Mouse (Mus musculus) midbrain, embryonic 16.5 days (tissue): ENCODE measurements at regions not wholly inside any gene's neighbourhood (a gene's known extent, or its start where the extent isn't known, plus 50 kb on each side); places are given as distances from the start of the nearest gene placed in this dataset.

Source experiments
- ATAC-seq: fragments of 200-750 bp; cut with Nextera tagmentation; 2 replicates; pipeline ENCODE4 v1.8.0; 2017; ENCODE audit warnings: moderate TSS enrichment
- H3K27ac ChIP-seq: fragments of 300-500 bp; sonication (generic); 2 replicates; pipeline ENCODE4 v1.5.1; 2014; ENCODE audit warnings: mild to moderate bottlenecking, low read length, mixed read lengths
- H3K27me3 ChIP-seq: fragments of 300-500 bp; sonication (generic); 2 replicates; pipeline ENCODE4 v1.6.1; 2014; ENCODE audit warnings: low read depth, low read length, mixed read lengths; ENCODE audit not compliant: control insufficient read depth, insufficient read depth
- H3K36me3 ChIP-seq: fragments of 300-500 bp; sonication (generic); 2 replicates; pipeline ENCODE4 v1.6.1; 2014; ENCODE audit warnings: mild to moderate bottlenecking, low read length, moderate library complexity, mixed read lengths; ENCODE audit not compliant: control insufficient read depth, insufficient read depth
- H3K4me1 ChIP-seq: fragments of 300-500 bp; sonication (generic); 2 replicates; pipeline ENCODE4 v1.6.1; 2014; ENCODE audit warnings: mild to moderate bottlenecking, low read length, mixed read lengths; ENCODE audit not compliant: control insufficient read depth, insufficient read depth
- H3K4me2 ChIP-seq: fragments of 300-500 bp; sonication (generic); 2 replicates; pipeline ENCODE4 v1.6.1; 2014; ENCODE audit warnings: mild to moderate bottlenecking, low read length, mixed read lengths
- H3K4me3 ChIP-seq: fragments of 300-500 bp; sonication (generic); 2 replicates; pipeline ENCODE4 v1.5.1; 2014; ENCODE audit warnings: low read depth, mild to moderate bottlenecking, low read length, moderate library complexity, mixed read lengths
- H3K9ac ChIP-seq: fragments of 300-500 bp; sonication (generic); 2 replicates; pipeline ENCODE4 v1.6.1; 2014; ENCODE audit warnings: low read depth, low read length, mixed read lengths
- H3K9me3 ChIP-seq: fragments of 300-500 bp; sonication (generic); replicated peaks from 2 replicates; pipeline ENCODE4 v1.6.1; 2014; ENCODE audit warnings: mild to moderate bottlenecking, low read length, mixed read lengths; ENCODE audit not compliant: control insufficient read depth, poor library complexity, severe bottlenecking
- WGBS: fragments of 180-500 bp; shearing (Covaris S2); extraction: QIAGEN DNeasy Blood & Tissue Kit; methylation state at CpG from one replicate; pipeline ENCODE4 v1.1.7; 2014; 5-methylcytosine and 5-hydroxymethylcytosine counted together

DNA sequence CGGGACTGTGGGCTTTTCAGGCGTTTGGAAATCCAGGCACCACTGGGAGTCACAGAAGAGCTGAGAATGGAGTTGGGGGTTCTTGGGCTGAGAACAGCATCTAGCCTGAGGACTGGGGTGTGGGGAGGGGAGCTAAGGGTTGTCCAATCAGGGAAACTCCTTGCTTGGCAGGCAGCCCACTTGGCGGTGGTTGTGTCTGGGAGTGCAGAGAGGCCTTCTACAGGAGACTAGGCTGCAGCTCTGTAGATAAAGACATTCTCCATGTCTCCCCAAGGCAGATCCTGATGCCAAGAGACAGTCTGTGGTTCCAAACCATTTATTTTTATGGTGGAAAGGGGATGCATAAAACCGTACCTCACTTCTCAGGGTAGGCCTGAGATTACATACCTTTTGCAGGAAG, 774.6 kb downstream of the Brinp1 start:
- H3K4me1 ChIP-seq: no peaks in the 10 kb centered on the region
- no peaks in the 10 kb centered on the region for H3K9me3 ChIP-seq
- H3K9ac ChIP-seq: no peak overlapping the region
- no peaks in the 10 kb centered on the region for H3K36me3 ChIP-seq
- WGBS: 83% methylated on average over 4 of the region's 4 CpGs
- H3K4me3 ChIP-seq: no peak overlapping the region
- H3K4me2 ChIP-seq: no peak overlapping the region
- ATAC-seq: no peak
- H3K27me3 ChIP-seq: no peaks in the 10 kb centered on the region
- no peak overlapping the region for H3K27ac ChIP-seq

DNA sequence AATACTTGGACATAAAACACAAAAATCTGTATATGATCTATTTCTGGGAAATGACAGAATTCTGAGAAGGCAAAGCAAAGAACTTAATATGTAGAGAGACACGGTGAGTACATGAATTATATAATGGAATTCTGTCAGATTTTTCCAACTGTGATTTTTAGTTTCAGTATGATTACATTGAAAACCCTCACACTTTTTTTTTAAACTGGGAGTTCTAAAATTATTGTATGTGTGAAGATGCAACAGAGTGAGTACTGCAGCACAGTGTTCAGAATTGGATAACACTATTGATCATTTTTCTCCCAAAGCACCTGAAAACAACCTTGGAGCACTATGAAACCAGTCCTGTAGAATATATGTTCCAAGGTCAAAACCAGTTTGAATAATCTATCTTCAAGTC, 797.7 kb downstream of the Brinp1 start:
- WGBS: 88% methylated on average over 1 of the region's 1 CpGs

DNA sequence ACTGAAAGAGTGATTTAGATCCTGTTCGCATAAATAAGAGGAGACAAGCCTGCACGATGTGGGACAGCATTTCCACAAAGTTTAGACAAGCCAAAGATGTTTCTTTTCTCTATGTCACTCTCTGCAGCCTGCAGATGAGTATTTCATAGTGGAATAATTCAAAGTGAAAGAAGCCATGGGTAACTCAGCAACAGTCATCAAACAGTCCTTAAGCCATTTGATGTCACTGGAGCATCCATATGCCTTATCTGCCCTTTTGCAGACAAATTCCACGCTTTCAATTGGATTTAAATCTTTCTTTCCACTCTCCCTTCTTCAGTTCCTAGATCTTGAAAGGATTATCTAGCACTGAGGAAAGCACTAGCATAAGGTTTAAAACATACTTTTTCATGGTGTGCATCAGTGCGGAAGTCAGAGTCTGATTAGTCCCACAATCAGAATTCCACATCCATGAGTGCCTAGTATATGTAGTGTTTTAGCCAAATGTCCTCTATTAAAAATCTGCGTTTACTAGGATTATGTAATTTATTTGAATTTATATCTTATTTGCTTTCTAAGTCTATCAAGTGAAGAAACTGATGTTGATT, 805.6 kb downstream of the Brinp1 start:
- WGBS: 30% methylated on average over 5 of the region's 5 CpGs
- no peak overlapping the region for H3K4me3 ChIP-seq
- H3K4me2 ChIP-seq: no peak overlapping the region
- no peaks in the 10 kb centered on the region for H3K27me3 ChIP-seq
- no peak overlapping the region for H3K9ac ChIP-seq
- H3K27ac ChIP-seq: no peak overlapping the region
- H3K4me1 ChIP-seq: no peaks in the 10 kb centered on the region
- no peak for ATAC-seq
- no peaks in the 10 kb centered on the region for H3K9me3 ChIP-seq
- H3K36me3 ChIP-seq: no peaks in the 10 kb centered on the region

More for the DNA sequence above, 797.7 kb downstream of the Brinp1 start:
- Histone ChIP-seq H3K27ac (no peak overlapping the region), H3K4me2 (no peak overlapping the region), H3K36me3 (no peaks in the 10 kb centered on the region), H3K9ac (no peak overlapping the region), H3K4me3 (no peak overlapping the region), H3K27me3 (no peaks in the 10 kb centered on the region), H3K9me3 (no peaks in the 10 kb centered on the region), H3K4me1 (no peaks in the 10 kb centered on the region)
- ATAC-seq: no peak

DNA sequence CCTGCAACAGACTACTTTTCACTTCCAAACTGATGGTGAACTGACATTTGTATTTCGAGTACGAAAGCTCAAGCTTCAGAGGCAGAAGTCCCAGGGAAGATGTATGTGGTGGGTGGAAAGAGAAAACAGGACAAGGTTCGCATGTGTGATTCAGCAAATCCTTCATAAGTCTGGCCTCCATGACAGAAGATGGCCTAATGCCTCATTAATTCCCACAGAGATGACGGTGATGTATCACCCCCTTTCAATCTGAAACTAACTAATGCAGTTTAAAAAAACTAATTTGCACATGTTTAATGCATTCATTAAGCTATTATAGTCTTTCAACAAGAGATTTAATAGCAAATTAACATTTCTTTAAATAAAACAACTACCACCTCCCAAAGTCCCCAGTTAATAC, 826.1 kb downstream of the Brinp1 start:
- WGBS: 62% methylated on average over 4 of the region's 4 CpGs
- Histone ChIP-seq H3K4me2 (no peak overlapping the region), H3K4me1 (no peaks in the 10 kb centered on the region), H3K9ac (no peak overlapping the region), H3K9me3 (no peaks in the 10 kb centered on the region), H3K36me3 (no peaks in the 10 kb centered on the region), H3K27ac (no peak overlapping the region), H3K27me3 (no peaks in the 10 kb centered on the region), H3K4me3 (no peak overlapping the region)
- ATAC-seq: no peak

DNA sequence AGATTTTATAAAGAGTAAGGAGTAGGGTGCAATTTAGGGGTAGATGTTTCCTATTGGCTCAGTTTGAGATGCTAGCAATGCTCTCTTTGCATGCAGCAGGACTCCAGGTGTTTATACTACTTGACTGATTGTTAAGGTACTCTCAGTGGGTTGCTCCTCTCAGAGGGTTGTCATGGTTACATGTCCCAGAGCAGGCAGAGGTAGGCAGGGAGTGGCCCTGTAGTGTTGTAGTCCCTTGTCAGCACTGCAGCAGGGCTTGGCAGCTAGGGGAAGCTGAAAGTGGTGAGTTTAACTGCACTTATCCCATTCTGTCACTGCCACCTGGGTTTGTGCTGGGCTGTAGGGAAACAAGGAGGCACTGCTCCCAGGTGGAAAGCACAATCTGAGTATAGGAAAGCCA, 839.7 kb downstream of the Brinp1 start:
- no peaks in the 10 kb centered on the region for H3K9me3 ChIP-seq
- H3K4me3 ChIP-seq: no peak overlapping the region
- H3K4me1 ChIP-seq: no peaks in the 10 kb centered on the region
- H3K36me3 ChIP-seq: no peaks in the 10 kb centered on the region
- H3K4me2 ChIP-seq: no peak overlapping the region
- no peak overlapping the region for H3K9ac ChIP-seq
- no peak overlapping the region for H3K27ac ChIP-seq
- no peak for ATAC-seq
- no peaks in the 10 kb centered on the region for H3K27me3 ChIP-seq

DNA sequence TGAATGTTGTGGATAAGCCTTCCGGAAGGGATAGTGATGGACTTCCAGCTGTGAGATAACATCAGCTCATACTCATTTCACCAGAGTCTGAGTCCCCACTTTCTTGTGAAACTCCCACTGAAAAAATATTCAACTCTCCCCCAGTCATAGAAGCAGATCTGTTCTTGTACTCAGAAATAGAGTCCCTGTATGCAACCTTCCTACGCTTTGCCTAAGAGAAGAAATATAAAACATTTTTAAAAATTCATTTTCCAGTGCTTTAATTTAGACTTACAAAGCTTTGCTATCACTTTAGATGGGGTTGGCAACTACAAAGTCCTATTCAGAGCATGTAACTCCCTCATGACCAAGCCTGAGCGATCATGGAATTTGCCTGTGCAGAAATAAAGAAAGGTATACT, 868.9 kb downstream of the Brinp1 start:
- no peak for ATAC-seq
- 86% methylated on average over 3 of the region's 3 CpGs for WGBS
- H3K9me3 ChIP-seq: no peaks in the 10 kb centered on the region
- no peaks in the 10 kb centered on the region for H3K4me1 ChIP-seq
- H3K4me3 ChIP-seq: no peak overlapping the region
- H3K27ac ChIP-seq: no peak overlapping the region
- H3K27me3 ChIP-seq: no peaks in the 10 kb centered on the region
- H3K9ac ChIP-seq: no peak overlapping the region
- H3K4me2 ChIP-seq: no peak overlapping the region
- no peaks in the 10 kb centered on the region for H3K36me3 ChIP-seq

DNA sequence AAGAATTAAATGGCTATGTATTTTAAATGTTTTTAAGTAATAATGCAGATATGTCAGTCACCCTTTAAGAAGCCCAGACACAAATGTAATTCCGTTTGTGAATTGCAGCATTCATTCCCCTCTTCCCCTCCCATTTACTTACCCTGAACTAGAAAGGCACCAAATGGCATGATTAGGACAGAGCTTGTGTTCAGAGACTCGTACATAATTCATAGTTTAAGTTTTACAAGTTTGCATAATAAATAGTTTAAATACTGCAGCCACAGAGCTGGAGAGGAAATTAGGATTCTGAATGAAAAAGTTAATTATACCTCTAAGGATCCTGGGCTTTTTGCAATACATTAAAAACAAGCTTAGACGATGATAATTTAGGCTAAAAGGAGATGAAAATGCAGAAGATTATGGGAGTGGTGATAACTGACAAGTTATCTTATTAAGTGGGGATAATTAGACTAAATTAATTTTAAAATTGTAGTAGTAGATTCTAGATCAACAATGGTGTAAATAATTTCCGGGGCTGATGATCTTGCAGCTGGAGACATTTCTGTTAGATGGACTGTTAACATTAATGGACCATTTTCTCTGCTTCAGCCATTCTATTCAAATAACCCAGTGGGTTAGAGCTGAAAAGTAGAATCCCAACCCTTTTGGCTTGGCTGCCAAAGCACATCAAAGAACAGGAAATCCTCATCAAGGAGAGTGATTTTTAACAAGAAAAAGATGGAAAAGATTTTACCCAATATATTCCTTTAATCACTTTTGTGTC, 897.2 kb downstream of the Brinp1 start:
- no peaks in the 10 kb centered on the region for H3K4me1 ChIP-seq
- WGBS: 31% methylated on average over 4 of the region's 4 CpGs
- H3K9me3 ChIP-seq: no peaks in the 10 kb centered on the region
- no peaks in the 10 kb centered on the region for H3K36me3 ChIP-seq
- no peak overlapping the region for H3K4me3 ChIP-seq
- no peak overlapping the region for H3K27ac ChIP-seq
- no peak overlapping the region for H3K4me2 ChIP-seq
- ATAC-seq: no peak
- H3K27me3 ChIP-seq: no peaks in the 10 kb centered on the region
- no peak overlapping the region for H3K9ac ChIP-seq

DNA sequence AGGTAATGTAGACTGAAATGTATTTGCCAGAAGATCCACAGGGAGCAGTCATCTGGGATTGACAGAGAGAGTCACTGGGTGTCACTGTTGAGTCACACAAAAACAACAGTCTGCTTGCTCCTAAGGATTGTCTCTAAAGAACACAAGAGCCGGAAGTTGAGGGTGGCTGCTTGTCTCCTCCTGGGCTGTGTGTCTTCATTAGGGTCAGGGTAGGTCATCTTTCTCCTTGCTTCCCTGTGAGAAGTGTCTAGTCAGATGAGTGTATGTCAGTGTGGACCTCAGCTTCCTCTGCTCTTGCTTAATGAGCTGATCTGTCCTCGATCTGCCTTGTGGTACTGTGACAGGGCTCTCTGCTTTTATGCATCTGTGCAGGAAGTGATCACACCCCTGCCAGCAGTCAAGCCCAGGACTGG, 931.3 kb downstream of the Brinp1 start:
- peak; percentile 94 for ATAC-seq
- Histone ChIP-seq H3K4me2 (no peak overlapping the region), H3K4me3 (no peak overlapping the region), H3K27me3 (no peaks in the 10 kb centered on the region), H3K27ac (peak overlapping the region; percentile 44; the same call in 1 of the 2 replicates), H3K9me3 (no peaks in the 10 kb centered on the region), H3K36me3 (no peaks in the 10 kb centered on the region), H3K9ac (no peak overlapping the region), H3K4me1 (peaks cover 3% of the 10 kb centered on the region; the same call in 1 of the 2 replicates)
- WGBS: 11% methylated on average over 2 of the region's 2 CpGs

DNA sequence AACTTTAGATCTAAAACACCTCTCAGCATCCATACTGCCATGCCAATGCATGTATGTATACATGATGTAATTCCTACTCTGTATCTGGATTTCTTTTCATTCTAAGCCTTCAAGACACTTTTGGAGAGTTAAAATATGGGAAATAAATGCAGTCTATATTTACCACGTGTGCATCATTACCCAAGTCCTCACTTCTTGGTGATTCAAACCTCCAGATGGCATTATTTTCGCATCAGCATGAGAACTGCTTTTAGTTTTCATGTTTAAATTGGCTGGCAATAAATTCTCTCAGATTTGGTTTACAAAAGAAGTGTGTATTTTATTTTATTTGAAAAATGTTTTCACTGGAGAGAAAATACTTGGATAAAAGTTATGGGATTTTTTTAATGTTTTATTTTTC, 942.8 kb downstream of the Brinp1 start:
- WGBS: 70% methylated on average over 2 of the region's 2 CpGs

More for the DNA sequence above, 942.8 kb downstream of the Brinp1 start:
- H3K27ac ChIP-seq: no peak overlapping the region
- H3K36me3 ChIP-seq: no peaks in the 10 kb centered on the region
- no peak for ATAC-seq
- H3K4me3 ChIP-seq: no peak overlapping the region
- no peak overlapping the region for H3K9ac ChIP-seq
- H3K27me3 ChIP-seq: no peaks in the 10 kb centered on the region
- H3K9me3 ChIP-seq: no peaks in the 10 kb centered on the region
- H3K4me2 ChIP-seq: no peak overlapping the region
- no peaks in the 10 kb centered on the region for H3K4me1 ChIP-seq
